Mouse (Mus musculus) naive thymus-derived CD4-positive, alpha-beta T cell, adult 2 months (primary cell): ENCODE results near the gene Lrrc30.

Source experiments
- DNase-seq: peaks from one replicate; pipeline ENCODE4 v3.0.0-alpha.2; 2011; ENCODE audit warnings: low read depth

Lrrc30 gene

DNA sequence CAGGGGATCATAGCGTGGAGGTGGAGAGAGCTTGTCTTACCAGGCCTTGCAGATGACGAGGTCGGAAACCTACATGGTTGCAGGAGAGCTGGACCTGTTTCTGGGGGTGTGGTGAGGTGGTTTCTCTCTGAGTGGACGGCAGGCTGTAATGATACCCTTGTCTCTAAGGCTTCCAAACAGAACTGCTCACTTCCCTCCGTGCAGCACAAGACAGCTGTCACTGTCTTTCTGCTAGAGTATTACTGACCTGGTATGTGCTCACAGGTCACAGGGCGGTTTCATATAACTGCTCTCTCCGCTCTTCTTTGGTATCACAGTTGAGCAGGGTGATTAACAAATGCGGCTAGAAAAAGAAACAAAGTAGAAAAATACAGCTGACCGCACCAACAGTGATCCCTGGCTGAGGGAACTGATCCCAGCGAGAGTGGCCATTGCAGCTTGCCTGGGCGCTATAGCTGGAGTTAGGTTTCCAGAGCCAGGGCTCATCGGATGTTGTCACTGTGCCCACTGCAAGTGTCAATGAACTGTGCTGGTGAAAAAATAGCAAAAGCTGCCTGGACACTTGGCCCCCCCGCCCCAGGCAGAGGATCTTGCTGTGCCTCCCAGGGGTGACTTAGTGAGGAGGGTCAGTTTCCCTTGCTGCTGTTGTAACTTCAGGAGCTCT lies at the start of gene Lrrc30:
TSS of gene Lrrc30 (minus strand) at position 48 of the 664 bp plus-strand sequence.
- no peak for DNase-seq

DNA sequence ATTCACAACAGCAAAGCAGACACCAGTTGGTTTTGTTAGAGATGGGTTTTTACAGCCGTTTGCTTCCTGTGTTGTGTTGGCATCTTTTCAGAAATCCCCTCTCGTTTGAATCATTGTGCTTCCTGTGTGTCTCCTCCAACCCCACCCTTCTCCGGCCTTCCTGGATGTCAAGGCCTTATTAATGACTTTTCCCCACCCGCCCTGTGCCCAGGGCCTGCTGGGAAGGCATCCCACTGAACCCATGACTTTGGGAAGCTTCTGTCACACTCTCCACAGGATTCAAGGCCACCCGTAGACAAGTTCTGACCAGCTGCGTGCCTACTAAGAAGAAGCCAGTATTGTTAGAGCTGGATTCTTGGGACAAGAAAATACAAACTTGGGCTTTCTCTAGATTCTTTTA lies 48.6 kb upstream of the Lrrc30 start:
- DNase-seq: no peak

DNA sequence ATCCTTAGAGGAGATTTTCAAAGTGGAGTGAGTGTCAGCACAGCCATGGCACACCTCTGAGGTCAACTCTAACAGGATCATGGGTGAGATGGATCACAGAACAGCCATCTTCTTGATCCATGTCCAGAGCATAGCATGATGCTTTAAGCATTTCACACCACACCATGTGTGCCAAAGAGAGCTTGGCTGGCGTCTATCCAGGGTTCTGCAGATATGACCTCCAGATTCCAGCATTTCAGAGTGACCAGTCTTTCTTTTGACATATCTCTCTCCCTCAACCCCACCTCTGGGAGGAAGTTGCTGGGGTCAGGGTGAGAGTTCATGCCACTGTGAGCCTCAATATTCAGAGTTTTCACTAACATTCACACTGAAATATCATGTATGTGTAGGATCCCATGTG lies 46.1 kb upstream of the Lrrc30 start:
- no peak for DNase-seq

DNA sequence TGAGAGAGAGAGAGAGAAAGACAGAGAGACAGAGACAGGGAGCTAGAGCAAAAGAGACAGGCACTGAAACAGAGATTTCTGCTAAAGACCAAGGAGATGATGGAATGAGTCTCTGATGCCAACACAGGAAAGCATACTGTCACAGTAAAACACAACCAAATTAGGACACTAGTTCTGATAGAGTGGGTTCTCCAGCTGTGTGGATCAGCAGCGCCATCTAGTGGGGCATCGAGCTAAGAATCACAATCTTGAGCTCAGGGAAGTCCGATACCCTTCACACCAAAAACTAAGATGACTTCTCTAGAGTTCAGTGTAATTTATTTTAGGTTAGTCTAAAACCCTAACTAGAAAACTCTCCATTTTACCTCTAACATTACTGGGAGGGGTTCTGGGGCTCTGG lies 35.5 kb upstream of the Lrrc30 start:
- no peak for DNase-seq

DNA sequence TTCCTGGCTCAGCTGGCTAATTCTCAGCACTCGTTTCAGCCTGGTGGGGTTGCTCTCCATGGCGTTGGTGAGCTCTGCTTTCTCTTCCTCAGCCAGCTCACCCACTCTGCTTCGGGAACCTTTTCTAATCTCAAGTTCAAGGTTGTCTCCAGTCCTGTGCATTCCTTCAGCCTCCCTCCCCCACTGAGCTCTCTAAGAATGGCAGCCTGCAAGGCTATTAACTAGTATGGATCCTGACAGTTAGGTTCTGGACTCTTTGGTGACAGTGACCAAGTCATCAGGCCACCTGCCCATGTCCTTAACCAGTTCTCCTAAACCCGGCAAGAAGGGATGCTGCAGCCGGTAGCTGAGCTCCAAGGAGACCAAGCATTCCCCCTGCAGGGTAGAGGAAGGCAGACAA lies 34.5 kb upstream of the Lrrc30 start:
- no peak for DNase-seq

DNA sequence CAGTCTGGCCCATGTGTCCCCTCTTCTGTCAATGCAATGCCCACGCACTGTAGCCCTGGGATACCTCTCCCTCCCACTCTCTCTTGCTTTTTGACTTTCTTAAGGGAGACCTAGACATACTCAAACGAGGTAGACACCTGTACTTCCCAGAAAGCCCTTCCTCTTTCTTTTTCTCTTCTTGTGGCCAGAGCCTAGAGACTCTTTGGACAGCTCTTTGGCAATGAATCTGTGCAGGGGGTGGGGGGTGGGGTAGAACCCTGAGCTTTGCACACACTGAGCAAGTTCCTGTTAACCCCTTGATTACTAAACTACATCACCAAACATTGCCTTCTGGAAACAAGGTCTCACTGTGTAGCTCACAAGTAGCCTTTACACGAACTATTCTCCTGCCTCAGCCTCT lies 31.8 kb upstream of the Lrrc30 start:
- no peak for DNase-seq

DNA sequence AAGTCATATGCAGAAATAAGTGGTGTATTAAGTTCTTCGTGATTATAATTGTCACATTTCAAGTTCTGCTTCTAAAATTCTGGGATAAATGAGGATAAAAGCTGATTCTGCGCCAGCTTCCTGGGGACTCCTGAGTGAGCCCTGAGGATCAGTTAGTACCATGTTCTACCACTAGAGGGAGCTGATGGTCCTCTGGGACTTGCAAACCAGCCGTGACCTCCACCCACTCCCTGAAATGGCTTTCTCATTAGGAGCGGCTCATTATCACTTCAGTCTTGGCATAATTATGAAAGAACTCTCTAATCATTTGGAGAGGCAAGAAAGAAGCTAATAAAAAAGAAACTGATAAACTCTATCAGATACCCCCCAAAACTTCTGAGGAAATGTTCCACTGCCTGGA lies 19.0 kb upstream of the Lrrc30 start:
- peak; percentile 6 for DNase-seq

DNA sequence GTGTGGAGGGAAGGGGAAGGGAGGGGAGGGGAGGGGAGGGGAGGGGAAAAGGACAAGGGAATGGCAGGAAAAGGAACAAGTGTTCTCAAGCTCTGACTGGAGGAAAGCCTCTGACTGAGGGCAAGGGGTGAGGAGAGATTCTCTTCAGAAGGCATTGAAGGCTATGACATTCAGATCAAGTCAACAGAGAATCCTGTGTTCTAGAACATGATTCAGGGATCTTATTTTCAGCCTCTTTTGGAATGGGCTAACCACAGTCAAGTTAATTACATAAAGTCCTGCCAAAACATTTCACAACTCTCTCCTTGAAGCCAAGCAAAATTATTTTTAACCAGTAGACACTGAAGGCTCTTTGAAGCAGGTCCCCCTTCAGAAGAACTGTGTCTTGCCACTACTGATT lies 9.1 kb upstream of the Lrrc30 start:
- no peak for DNase-seq

DNA sequence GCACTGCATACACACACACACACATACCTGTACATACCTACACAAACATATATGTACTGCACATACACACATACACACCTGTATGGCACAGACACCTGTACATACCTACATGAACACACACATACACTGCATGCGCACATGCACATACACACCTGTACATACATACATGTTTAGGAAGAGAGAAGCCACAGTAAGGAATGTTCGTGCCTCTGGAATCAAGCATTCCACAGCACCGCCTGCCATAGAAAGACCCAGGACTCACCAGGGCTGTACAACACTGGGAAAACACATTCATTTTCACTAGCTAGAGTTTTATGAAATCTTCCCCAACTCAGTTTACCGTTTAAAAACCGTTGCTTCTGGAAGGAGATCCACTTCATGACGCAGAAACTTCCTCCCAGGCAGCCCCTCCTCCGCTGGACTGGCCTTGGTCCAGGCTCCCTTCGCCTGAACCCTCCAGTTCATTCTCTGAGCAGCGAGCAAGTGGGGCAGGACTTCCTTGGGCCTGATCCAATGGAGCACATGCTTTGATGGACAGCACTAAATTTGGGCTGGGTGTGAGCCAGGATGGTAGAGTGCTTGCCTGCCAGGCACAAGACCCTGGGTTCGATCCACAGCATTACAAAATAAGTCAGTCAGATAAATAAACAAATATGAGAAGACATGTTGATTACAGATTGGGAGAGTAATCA lies 5.7 kb upstream of the Lrrc30 start:
- DNase-seq: no peak

DNA sequence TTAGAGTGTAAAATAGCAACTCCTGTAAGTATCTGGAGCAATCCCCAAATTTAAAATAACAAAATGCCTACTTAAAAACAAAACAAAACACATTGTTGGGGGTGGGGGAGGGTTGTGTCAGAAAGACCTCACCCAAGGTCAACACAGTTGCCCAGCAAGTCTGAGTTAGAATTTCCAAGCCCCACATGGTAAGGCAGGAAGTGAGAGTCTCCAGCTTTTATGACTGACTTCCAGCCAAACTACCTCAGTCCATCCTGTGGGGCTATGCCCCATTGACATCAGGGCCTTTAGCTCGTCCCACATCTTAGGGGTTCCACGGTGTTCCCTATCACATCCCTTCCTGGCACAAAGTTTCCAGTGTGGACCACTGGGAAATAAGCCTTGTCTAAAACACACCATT lies 4.4 kb upstream of the Lrrc30 start:
- no peak for DNase-seq

DNA sequence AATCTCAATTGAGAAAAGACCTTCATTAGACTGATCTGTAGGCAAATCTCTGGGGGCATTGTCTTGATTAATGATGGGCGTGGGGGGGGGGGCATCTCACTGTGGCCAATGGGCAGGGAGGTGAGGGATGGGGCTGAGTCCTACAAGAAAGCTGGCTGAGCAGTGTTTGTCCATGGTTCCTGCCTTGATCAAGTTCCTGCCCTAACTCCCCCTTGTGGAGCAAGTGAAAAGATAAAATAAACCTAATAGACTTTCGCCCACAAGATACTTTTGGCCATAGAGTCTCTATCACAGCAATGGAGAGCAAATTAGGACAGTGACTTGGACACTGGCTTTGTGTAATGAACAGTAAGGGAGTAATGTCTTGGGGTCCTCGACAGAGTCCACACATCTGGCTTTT lies 3.8 kb upstream of the Lrrc30 start:
- no peak for DNase-seq

DNA sequence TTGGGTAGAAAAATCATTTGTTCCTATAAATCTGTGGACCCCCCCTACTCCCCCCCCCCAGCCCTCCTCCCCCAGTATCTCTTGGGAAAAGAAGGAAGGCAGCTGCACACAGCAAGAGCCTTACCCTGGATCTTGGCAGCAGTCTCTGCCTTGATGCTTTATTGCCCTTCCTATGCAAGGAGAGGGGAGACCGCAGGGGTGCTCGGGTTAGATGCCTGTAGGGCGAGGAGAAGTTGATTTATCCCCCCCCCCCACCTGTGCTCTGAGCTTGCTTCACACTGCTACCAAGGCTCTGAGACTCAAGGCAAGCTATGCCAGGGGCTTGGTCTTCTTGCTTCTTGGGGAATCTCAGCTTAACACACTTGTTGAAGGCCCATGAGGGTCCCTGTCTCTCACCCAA lies 2.8 kb downstream of the Lrrc30 start:
- no peak for DNase-seq

DNA sequence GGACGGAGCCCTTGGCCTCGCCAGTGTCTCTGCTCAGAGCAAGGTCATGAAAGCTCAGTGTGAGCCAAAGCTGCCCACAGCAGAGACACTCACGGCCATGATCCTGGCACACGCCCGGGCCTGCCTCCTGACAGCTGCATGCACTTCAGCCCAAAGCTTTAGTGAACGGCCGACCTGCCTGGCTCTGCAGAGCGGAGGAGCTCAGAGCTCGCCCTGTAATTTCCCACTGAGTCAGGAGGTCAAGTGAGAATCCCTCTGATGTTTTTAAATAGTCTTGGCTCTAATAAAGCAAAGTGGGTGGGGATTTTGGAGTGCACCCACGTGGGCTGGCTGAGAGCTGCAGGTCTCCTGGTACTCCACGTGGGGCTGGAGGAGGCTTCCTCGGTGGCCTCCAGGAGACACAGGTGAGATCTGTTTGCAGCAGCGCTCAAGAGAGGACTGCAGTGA lies 3.3 kb downstream of the Lrrc30 start:
- DNase-seq: no peak

DNA sequence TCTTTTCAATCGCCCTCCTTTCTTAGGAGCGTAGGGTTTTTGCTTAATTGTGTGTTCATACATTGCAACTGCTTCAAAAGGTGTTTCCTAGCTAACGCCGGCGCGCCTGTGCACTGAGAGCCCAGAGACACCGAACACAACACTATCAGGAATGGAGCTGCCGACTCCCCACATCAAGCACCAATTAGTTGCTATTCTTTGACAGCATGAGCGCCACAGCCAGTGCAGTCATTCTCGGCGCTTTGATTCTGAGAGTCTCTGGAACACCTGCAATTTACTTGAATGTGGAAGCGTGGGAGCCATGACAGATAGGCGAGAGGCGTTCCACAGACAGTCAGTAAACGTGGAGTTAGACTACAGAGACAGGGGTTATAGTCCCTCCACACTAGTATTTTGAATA lies 4.0 kb downstream of the Lrrc30 start:
- DNase-seq: no peak

DNA sequence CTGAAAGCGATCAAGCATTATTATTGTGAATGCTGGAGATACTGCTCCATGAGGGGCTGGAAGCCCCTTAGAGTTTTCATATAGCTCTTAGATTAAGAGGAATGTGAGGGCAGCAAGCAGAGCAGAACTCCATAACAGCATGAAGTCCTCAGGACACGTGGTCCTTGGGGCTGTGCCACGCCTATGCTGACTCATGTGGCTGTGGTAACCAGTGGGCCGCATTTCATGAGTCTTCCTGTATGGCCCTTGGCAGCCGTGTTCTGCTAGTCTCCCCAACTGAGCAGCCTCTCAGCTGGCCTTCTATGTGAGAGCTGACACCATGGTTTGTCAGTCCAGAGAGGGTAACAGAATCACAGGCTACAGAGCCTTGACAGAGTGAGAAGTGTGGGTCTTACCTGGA lies 7.1 kb downstream of the Lrrc30 start:
- DNase-seq: no peak

DNA sequence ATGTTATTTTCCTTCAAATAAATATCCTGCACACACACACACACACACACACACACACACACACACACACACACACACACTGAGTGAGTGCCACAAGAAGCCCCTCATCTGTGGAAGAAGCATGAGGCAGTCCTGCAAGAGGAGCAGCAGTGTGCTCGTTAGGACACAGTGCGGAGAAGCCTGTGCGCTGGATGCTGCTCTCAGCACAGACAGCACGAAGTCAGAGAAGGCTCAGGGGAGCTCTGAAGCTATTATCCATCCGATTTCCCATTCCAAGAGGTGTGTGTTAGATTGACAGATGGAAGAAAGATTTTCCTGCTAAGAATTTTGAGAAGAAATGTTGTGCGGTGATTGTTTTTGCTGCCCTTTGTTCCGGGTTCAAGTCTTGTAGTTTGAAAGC lies 13.5 kb downstream of the Lrrc30 start:
- DNase-seq: no peak

DNA sequence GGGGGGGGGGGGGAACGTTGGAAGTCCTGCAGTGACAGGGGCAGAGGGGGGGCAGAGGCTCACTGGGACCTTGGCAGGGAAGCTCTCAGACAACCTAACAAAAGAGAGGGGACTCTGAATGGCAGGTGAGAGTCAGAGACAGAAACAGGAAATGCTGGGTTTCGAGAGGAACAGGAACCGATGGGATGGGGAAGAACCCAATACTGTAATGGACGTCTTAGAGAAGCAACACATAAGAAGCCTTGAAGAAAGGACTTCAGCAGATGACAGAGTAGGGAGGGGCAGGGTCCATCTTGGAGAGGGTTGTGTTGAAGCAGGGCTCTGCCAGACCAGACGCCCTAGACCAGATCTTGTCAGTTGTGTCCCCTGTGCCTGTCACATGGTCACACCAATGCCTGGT lies 18.1 kb downstream of the Lrrc30 start:
- no peak for DNase-seq

DNA sequence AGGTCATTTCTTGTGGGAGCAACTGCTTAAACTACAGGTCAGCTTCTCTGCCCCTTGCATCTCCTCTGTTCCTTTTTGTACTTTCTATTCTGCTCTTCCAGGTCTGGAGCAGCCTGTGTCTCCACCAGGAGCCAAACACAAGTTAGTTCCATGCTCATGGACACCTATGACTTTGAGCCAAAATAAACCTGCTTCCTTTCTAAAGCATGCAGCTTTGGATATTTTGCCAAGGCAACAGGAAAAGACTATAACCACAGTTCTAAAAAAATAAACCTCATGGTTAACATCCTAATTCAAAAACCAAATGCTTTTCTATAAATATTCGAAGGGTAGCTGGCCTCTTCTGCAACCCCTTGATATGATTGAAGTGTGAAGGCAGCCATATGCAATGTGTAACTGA lies 19.9 kb downstream of the Lrrc30 start:
- no peak for DNase-seq

DNA sequence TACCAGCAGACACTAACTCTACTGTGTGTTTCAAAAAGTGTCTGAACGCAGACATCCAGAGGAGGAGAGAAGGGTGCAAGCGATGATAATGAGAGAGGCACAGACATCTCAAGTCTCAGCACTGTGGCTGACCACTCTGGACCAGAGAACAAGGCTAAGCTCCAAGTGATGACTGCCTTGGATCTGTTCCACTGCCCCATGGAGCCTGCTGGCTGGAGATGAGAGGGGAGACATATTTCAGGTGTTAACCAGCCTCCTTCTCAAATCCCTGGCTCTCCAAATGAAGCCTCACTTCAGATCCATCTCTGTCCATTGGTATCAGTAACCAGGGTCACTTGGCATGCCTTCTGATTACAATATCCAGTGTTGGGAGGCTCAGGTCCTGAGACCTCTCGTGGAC lies 20.4 kb downstream of the Lrrc30 start:
- DNase-seq: no peak

DNA sequence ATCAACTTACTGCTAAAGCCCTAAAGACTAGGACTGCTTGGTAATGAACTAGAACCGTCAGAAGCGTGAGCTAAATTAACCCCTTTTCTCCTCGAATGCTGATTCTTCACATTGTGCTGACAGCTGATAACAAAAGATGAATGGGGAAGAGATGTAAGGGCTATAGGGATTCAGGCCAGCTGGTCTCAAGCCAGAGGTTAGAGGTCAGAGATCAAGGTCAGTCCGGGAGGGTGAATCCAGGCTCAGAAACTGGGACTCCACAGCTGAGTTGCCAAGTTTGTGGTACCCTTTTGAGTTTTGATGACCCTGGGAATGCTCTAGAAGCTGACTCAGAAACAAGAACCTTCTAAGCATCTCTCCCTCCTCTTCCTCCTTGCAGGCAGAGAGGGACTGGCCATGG lies 28.1 kb downstream of the Lrrc30 start:
- no peak for DNase-seq

DNA sequence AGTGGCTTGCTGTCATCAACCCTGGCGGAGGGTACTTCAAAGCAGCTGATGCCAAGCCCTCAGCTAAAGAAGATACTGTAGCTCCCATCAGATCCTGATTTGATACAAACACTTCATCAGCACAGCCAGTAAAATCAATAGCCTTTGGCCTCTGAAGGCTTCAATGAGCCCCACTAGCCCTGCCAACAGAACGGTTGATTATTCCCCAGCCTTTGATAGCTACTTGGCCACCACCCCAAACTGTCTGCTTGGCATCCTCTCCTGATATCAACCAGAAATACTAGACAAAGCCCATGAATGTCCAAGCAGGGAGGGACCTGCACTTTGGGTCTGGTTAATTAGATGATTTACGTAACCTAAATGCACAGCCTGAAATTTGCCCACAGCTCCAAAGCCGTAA lies 30.0 kb downstream of the Lrrc30 start:
- no peak for DNase-seq

DNA sequence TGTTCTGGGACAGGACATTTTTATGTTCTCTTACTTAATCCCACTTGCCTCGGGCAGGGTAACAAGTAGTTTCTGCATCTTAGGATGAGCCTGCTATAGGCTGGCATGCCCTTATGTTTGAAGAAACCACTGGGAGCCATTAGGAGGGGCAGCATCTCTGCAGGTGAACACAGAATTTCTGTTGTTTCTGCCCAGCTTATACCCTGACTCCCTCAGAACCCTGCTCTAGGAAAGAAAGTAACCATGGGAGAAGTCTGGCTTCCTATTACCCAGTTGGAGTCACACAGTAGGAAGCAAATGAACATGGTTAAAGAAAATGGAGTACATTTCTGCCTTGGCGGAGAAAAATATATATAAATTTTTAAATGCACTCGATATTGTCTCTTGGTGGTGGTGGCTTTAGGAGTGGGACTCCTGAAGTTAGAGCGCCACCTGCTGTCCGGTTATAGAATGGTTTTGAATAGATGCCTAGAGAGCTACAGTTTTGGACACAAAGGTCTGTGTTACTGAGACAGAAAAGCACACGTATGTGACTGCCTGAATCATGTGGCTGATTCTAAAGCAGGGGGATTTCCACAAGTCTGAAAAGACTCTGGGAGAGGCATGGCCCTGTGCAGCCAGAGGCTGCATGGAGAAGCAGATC lies 47.5 kb downstream of the Lrrc30 start:
- DNase-seq: no peak

DNA sequence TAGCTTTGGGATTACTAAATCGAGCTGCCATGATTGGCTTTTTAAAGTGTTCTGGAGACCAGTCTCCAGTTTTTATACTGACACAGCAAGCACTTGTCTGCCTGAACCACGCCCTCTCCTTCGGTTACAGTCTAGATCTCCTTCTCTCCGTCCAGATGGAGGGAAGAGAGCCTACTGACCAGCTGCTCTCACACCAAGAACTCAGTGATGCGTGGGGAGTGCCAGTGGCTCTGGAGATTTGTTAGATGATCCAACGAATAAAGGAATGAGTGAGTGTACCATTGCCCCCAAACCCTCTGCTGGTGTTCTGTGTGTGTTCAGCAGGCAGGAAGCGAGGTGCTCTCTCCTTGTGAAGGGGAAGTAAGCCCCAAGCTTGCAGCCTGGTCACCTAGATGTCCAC lies 48.0 kb downstream of the Lrrc30 start:
- DNase-seq: no peak

DNA sequence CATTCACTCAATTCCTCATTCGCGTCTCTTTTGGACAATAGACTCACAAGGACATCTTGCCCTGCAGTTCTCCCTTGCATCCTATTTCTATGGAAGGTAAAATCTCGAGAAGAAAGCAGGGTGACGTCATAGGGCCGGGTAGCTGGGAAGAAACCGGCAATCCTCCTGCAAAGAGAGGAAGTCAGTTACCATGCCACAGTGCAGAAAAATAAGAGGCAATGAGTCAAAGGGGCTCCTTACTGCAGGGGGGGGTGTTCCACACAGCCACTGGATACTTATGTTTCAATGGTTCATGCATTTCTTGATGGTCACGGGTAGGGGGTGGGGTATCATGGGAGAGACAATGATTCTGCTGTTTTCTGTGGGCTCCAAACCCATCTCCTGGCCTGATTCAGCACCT lies 49.1 kb downstream of the Lrrc30 start:
- no peak for DNase-seq
